Mouse (Mus musculus) adrenal gland, postnatal 36 days (tissue): Measurements from ENCODE around the gene Bag5. TPM values are rescaled to one million over a fixed set of nuclear protein-coding genes. Genes with fewer than 3 reads are reported as not detected.
"Not testable (repeated sequence)": the region's sequence is repeated elsewhere in the genome, so short reads cannot be mapped to it uniquely, and the experiment has no call there.

ENCODE experiments used
- DNase-seq, 2 experiments: peaks; one replicate each; pipeline ENCODE4 v3.0.0; 2021; ENCODE audit warnings: mixed read lengths in 1 of 2
- total RNA-seq, 2 experiments: library from RNA; stranded (reverse); gene quantifications; 2 replicates each; pipeline ENCODE4 v1.2.3; 2021

The Bag5 gene
- total RNA-seq, 2 experiments from 2014 or later: 37.2 to 39.8 TPM

- DNase-seq: no peak
Observed at GRCm38 (mm10) chr12:111675797-111676580, 37.1 kb downstream of the Bag5 start.

DNA sequence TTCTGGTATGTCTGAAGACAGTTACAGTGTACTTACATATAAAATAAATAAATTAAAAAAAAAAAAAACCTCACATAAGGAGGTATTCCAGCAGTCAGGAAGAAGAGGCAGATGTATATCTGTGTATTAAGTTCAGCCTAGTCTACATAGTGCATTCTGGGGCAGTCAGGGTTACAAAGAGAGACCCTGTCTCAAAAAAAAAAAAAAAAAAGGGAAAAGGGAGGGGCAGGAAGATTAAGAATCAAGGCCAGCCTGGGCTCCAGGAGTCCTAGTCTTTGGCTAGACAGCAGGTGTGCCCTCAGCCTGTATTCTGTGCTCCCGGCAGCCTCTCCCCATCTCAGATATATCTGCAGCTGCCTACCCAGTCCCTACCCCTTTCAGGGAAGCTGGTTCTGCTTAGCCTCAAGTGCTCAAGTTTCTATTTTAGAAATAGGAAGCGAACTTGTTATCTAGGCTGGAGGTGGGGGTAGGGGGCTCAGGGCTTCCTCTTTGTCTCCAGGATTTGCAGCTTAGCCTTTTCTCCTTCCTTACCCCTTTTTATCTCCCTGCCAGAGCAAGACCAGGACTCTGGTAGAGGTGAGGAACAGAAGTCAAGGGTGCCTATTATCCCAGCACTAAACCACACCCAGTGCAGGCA, 38.1 kb downstream of the Bag5 start:
- DNase-seq: no peak

- DNase-seq: no peak
Observed at GRCm38 (mm10) chr12:111672581-111672980, 40.5 kb downstream of the Bag5 start.

GRCm38 (mm10) chr12:111672176-111672575, 40.9 kb downstream of the Bag5 start, which contains the start of gene Ckb:
Ckb (minus strand) TSS chr12:111672338.
- peak; percentile 80 to 84 for DNase-seq

DNA sequence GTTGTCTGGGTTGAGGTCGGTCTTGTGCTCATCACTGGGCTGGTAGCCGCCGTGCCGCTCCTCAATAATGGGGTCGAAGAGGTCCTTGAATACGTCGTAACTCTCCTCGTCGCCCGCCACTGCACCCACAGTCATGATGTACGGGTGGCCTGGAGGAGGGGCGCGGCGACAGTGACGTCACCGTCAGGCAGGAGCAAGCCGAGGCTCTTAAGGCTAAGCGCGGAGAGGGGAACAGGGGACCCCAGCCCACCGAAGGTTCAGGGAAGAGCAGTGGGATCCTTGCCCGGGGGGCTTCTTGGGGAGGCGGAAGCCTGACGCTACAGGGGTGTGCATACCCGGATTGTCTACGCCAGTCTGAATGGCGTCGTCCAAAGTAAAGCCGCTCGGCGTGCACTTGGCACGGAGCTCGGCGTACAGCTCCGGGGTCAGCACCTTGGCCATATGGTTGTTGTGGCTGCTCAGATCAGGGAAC, 41.6 kb downstream of the Bag5 start:
- DNase-seq: peak; percentile 73 to 80

DNA sequence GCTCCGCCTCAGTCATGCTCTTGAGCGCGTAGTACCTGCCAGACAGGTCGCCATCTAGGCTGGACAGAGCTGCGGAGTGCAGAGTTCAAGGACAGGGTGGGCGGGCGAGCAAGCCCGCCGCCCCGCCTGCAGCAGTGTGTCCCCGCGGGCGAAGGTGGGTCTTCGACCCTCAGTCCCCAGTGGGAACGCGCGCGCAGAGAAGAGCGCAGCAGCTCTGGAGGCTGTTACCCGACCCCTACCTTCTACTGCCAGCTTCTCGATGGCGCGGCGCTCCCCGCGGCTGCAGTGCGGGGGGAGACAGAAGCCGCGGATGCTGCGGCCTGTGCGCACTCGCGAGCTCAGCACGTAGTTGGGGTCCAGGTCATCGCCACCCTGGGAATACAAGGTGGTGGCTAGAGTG, 42.1 kb downstream of the Bag5 start:
- no peak for DNase-seq

- DNase-seq: peak; percentile 47 to 51
Observed at GRCm38 (mm10) chr12:111670371-111670971, 42.6 kb downstream of the Bag5 start.

GRCm38 (mm10) chr12:111669961-111670360, 43.1 kb downstream of the Bag5 start:
- DNase-seq: no peak

DNA sequence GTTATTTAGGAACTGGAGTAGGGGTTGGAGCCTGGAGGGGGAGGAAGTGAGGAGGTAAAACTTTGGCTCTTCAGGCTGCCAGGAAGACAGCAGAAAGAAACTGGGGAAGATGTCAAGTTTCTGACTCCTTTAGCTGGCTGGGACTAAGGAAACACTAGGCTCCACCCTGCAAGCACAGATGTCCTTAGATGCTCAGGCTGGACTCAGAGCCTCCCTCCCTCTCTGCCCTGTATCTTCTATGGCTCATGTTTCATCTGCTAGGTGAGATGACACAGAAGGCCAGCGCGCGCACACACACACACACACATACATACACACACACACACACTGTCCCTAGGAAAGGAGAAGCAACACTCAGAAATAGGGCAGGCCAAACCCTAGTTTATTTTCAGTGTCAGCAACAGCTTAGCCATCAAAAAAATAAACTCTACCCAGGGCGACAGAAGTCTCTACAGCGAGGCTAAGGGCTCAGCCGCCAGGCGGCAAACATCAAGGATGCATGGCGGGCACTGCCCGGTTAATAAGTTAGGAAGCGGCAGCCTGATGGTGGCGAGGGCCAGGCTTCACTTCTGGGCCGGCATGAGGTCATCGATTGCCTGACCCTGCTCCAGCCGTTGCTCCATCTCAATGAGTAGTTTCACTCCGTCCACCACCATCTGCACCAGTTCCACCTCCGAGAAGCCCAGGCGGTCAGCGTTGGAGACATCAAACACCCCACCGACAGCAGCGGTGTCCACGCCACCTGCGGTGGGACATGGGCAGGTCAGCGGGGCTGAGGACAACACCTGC, 43.9 kb downstream of the Bag5 start:
- no peak for DNase-seq

- DNase-seq: peak; percentile 96 to 98
Observed at GRCm38 (mm10) chr12:111668457-111668912, 44.6 kb downstream of the Bag5 start.

GRCm38 (mm10) chr12:111667421-111667820, 45.6 kb downstream of the Bag5 start:
- no peak for DNase-seq

DNA sequence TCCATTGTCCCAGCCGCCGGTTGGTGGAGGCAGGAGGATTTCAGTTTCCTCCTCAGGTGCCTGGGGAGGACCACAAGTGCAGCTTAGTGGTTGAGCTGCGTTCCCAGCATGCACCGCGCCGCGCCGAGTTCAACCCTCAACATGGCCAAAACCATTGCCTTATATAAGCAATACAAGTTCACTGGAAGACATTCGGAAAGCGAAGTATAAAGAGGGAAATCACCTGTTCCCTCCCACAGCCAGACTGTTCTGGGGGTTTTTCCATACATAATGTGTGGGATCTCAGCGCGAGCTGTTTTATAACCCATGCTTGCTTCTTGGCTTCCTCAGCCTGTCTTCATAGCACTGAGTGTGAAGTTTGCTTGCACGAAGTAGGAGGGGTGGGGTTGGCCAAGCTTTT, 46.7 kb downstream of the Bag5 start:
- no peak for DNase-seq

GRCm38 (mm10) chr12:111665041-111665880, 47.8 kb downstream of the Bag5 start:
- DNase-seq: peak; percentile 40 to 55

GRCm38 (mm10) chr12:111664144-111664634, 48.9 kb downstream of the Bag5 start:
- peak in 1 of 2 experiments; percentile 26 for DNase-seq

- DNase-seq: no peak
Observed at GRCm38 (mm10) chr12:111663228-111664143, 49.6 kb downstream of the Bag5 start.

GRCm38 (mm10) chr12:111661554-111661953, 51.5 kb downstream of the Bag5 start:
- DNase-seq: not testable (repeated sequence)

DNA sequence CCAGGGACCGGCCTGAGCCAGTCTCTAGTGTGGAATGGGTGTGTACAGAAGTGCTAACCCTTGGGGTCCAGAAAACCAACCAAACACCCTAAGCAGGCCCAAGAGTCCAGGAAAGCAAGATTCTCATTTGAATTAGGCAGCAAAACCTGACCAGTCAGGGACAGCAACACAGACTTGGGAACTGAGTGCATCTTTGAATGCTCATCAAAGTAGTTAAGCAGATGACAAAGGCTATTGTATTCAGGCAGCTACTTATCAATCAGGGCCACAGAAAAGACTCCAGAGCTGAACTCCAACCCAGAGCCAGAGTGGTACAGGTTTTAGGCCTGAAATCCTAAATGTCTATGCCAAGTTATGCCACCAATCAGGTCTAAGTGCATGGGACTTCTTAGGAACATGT, 52.4 kb downstream of the Bag5 start:
- DNase-seq: no peak
